Mouse (Mus musculus) liver, embryonic 11.5 days (tissue): ENCODE data around the gene Ttyh3. TPM values are rescaled to one million over a fixed set of nuclear protein-coding genes. Genes with fewer than 3 reads are reported as not detected.

Experiments
- ATAC-seq: fragments of 200-750 bp; cut with Nextera tagmentation; replicated peaks from 2 replicates; pipeline ENCODE4 v1.8.0; 2017; ENCODE audit warnings: moderate number of reproducible peaks, mild to moderate bottlenecking, moderate TSS enrichment, moderate library complexity; ENCODE audit not compliant: low FRiP score
- DNase-seq: peaks from one replicate; pipeline ENCODE4 v3.0.0-alpha.2; 2017; ENCODE audit warnings: low spot score
- H3K27ac ChIP-seq: fragments of 300-500 bp; sonication (generic); 2 replicates; pipeline ENCODE4 v1.5.1; 2014; ENCODE audit warnings: mild to moderate bottlenecking, low read depth, low read length, control low read depth
- H3K27me3 ChIP-seq: fragments of 300-500 bp; sonication (generic); replicated peaks from 2 replicates; pipeline ENCODE4 v1.6.1; 2014; ENCODE audit warnings: low read length, mixed read lengths; ENCODE audit not compliant: control insufficient read depth, insufficient read depth
- H3K36me3 ChIP-seq: fragments of 300-500 bp; sonication (generic); 2 replicates; pipeline ENCODE4 v1.6.1; 2014; ENCODE audit warnings: mild to moderate bottlenecking, low read length, moderate library complexity, mixed read lengths; ENCODE audit not compliant: control insufficient read depth, insufficient read depth
- H3K4me1 ChIP-seq: fragments of 300-500 bp; sonication (generic); replicated peaks from 2 replicates; pipeline ENCODE4 v1.6.1; 2014; ENCODE audit warnings: low read length, mixed read lengths; ENCODE audit not compliant: control insufficient read depth, insufficient read depth
- H3K4me2 ChIP-seq: fragments of 300-500 bp; sonication (generic); 2 replicates; pipeline ENCODE4 v1.6.1; 2014; ENCODE audit warnings: mild to moderate bottlenecking, control low read depth, moderate library complexity
- H3K4me3 ChIP-seq: fragments of 300-500 bp; sonication (generic); 2 replicates; pipeline ENCODE4 v1.5.1; 2014; ENCODE audit warnings: low read depth, low read length, control low read depth
- H3K9ac ChIP-seq: fragments of 300-500 bp; sonication (generic); 2 replicates; pipeline ENCODE4 v1.6.1; 2014; ENCODE audit warnings: low read depth, low read length, control low read depth
- H3K9me3 ChIP-seq: fragments of 300-500 bp; sonication (generic); 2 replicates; pipeline ENCODE4 v1.6.1; 2016; ENCODE audit warnings: low read length, inconsistent platforms, mixed read lengths; ENCODE audit not compliant: control insufficient read depth
- WGBS: fragments of 180-500 bp; shearing (Covaris S2); extraction: QIAGEN DNeasy Blood & Tissue Kit; methylation state at CpG from one replicate; pipeline ENCODE4 v1.1.7; 2014; 5-methylcytosine and 5-hydroxymethylcytosine counted together
- polyA plus RNA-seq: library from polyadenylated mRNA; unstranded; fragments of >200 nt; fragmentation: Nextera tagmentation; extraction: Ambion mirVana; gene quantifications from 2 replicates; pipeline ENCODE4 v1.2.1, GENCODE M21; 2014

Gene Ttyh3
- polyA plus RNA-seq, 1 experiment from 2014 or later, result 26.5 TPM

GRCm38 (mm10) chr5:140607001-140607835, 41.6 kb downstream of the Ttyh3 start, which contains the start of gene Lfng:
TSS of gene Lfng (plus strand) at chr5:140607320.
- DNase-seq (peak; percentile 84), ATAC-seq (peak; percentile 89)
- H3K36me3 ChIP-seq, result no peaks in the 10 kb centered on the region
- peak within 1 kb of the TSS; percentile 58 for H3K27ac ChIP-seq
- peaks cover 45% of the 10 kb centered on the region for H3K4me1 ChIP-seq
- peaks cover 74% of the 10 kb centered on the region for H3K27me3 ChIP-seq
- H3K9me3 ChIP-seq, result no peaks in the 10 kb centered on the region
- H3K4me3 ChIP-seq, result peak within 1 kb of the TSS; percentile 74
- peak within 1 kb of the TSS; percentile 92 for H3K4me2 ChIP-seq
- H3K9ac ChIP-seq, result peak within 1 kb of the TSS; percentile 80
- WGBS, result under 1% methylated on average over 91 of the region's 91 CpGs

- Histone ChIP-seq H3K4me1 (peaks cover 38% of the 10 kb centered on the region), H3K27ac (no peak overlapping the region), H3K27me3 (peaks cover 67% of the 10 kb centered on the region), H3K4me3 (peak overlapping the region; percentile 74), H3K9ac (no peak overlapping the region), H3K4me2 (peak overlapping the region; percentile 92), H3K9me3 (no peaks in the 10 kb centered on the region), H3K36me3 (no peaks in the 10 kb centered on the region)
- no peak for ATAC-seq
- 1% methylated on average over 23 of the region's 23 CpGs for WGBS
- no peak for DNase-seq
Measured at GRCm38 (mm10) chr5:140606386-140606785, 42.4 kb downstream of the Ttyh3 start.

GRCm38 (mm10) chr5:140605228-140605627, 43.6 kb downstream of the Ttyh3 start:
- Histone ChIP-seq H3K4me2 (no peak overlapping the region), H3K36me3 (no peaks in the 10 kb centered on the region), H3K4me3 (no peak overlapping the region), H3K27me3 (peaks cover 56% of the 10 kb centered on the region), H3K27ac (no peak overlapping the region), H3K9ac (no peak overlapping the region), H3K4me1 (peaks cover 27% of the 10 kb centered on the region), H3K9me3 (no peaks in the 10 kb centered on the region)
- ATAC-seq (no peak), DNase-seq (no peak)
- WGBS, result 14% methylated on average over 3 of the region's 3 CpGs

- WGBS, result 51% methylated on average over 8 of the region's 8 CpGs
- H3K36me3 ChIP-seq, result no peaks in the 10 kb centered on the region
- no peak overlapping the region for H3K4me2 ChIP-seq
- no peak overlapping the region for H3K27ac ChIP-seq
- peaks cover 49% of the 10 kb centered on the region for H3K27me3 ChIP-seq
- no peaks in the 10 kb centered on the region for H3K9me3 ChIP-seq
- H3K4me1 ChIP-seq, result peaks cover 20% of the 10 kb centered on the region
- no peak overlapping the region for H3K4me3 ChIP-seq
- no peak overlapping the region for H3K9ac ChIP-seq
- ATAC-seq, result no peak
- DNase-seq, result no peak
Measured at GRCm38 (mm10) chr5:140604386-140604785, 44.4 kb downstream of the Ttyh3 start.

GRCm38 (mm10) chr5:140602540-140602939, 46.3 kb downstream of the Ttyh3 start:
- Histone ChIP-seq H3K36me3 (no peaks in the 10 kb centered on the region), H3K4me2 (no peak overlapping the region), H3K9me3 (no peaks in the 10 kb centered on the region), H3K4me3 (no peak overlapping the region), H3K4me1 (peaks cover 11% of the 10 kb centered on the region), H3K9ac (no peak overlapping the region), H3K27me3 (peaks cover 31% of the 10 kb centered on the region), H3K27ac (no peak overlapping the region)
- 80% methylated on average over 2 of the region's 2 CpGs for WGBS
- DNase-seq, result no peak
- ATAC-seq, result no peak

- no peak overlapping the region for H3K4me3 ChIP-seq
- no peak overlapping the region for H3K4me2 ChIP-seq
- no peaks in the 10 kb centered on the region for H3K36me3 ChIP-seq
- H3K9ac ChIP-seq, result no peak overlapping the region
- DNase-seq (no peak), ATAC-seq (no peak)
- no peak overlapping the region for H3K27ac ChIP-seq
- no peaks in the 10 kb centered on the region for H3K9me3 ChIP-seq
- H3K4me1 ChIP-seq, result peaks cover 18% of the 10 kb centered on the region
- WGBS, result 70% methylated on average over 12 of the region's 12 CpGs
- peaks cover 22% of the 10 kb centered on the region for H3K27me3 ChIP-seq
Measured at GRCm38 (mm10) chr5:140601712-140602111, 47.1 kb downstream of the Ttyh3 start.

GRCm38 (mm10) chr5:140599939-140600338, 48.9 kb downstream of the Ttyh3 start:
- H3K9ac ChIP-seq, result no peak overlapping the region
- no peaks in the 10 kb centered on the region for H3K36me3 ChIP-seq
- ATAC-seq, result no peak
- peaks cover 28% of the 10 kb centered on the region for H3K4me1 ChIP-seq
- no peak overlapping the region for H3K4me2 ChIP-seq
- H3K27me3 ChIP-seq, result peaks cover 5% of the 10 kb centered on the region
- no peak overlapping the region for H3K4me3 ChIP-seq
- no peak for DNase-seq
- WGBS, result 64% methylated on average over 5 of the region's 5 CpGs
- H3K27ac ChIP-seq, result no peak overlapping the region
- H3K9me3 ChIP-seq, result no peaks in the 10 kb centered on the region

- Histone ChIP-seq H3K36me3 (no peaks in the 10 kb centered on the region), H3K4me2 (no peak overlapping the region; the same call in 1 of the 2 replicates), H3K9ac (no peak overlapping the region), H3K9me3 (no peaks in the 10 kb centered on the region), H3K27ac (no peak overlapping the region), H3K4me1 (peaks cover 38% of the 10 kb centered on the region), H3K27me3 (no peaks in the 10 kb centered on the region), H3K4me3 (no peak overlapping the region)
- no peak for DNase-seq
- ATAC-seq, result no peak
- 67% methylated on average over 4 of the region's 4 CpGs for WGBS
Measured at GRCm38 (mm10) chr5:140597787-140598186, 51.0 kb downstream of the Ttyh3 start.
